Mouse (Mus musculus): ENCODE measurements around the gene Sap30l.

DNA sequence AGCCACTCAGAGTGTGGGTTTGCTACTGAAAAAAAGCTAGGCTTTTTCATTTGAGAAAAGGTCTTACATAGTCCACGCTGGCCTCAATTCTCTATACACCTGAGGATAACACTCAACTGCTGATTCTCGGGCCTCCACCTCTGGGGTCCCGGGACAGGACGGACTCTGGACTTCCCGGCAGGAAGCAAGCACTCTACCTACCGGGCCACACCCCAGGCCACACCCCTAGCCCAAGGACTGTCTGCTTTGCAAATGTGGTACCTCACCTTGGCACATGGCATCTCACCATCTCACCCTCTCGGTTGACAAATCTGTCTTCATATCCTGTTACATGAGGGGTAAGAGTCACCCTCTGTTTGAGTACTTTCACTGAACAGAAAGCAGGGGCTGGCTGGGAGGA lies 48.9 kb downstream of the Sap30l start:
- TF ChIP-seq CHD2 (IDR thresholded peaks at IDR 0.05; ENCODE audit: low read depth, low read length) (no peak), ZC3H11A (IDR thresholded peaks at IDR 0.05; ENCODE audit: borderline replicate concordance, low read depth, low read length) (no peak), HCFC1 (IDR thresholded peaks at IDR 0.05; ENCODE audit: borderline replicate concordance, insufficient read depth, low read length) (no peak), ZNF384 (IDR thresholded peaks at IDR 0.05; ENCODE audit: low read depth, low read length) (no peak)
